ENCODE assay signal across 19 mouse cellular contexts in genomic region chr16:84963527-84963926, GRCm38 (mm10).
A peak's percentile ranks its signal among the peaks of the same experiment; 100 is the strongest.
DNase-seq lines count a peak whose midpoint lies in the region; ATAC-seq and TF ChIP-seq lines count a peak whose summit lies in the region.
"Had no signal": no experiment of that assay in that cellular context is flagged by ENCODE, and none has a peak within 500 bp of the region (broad histone marks: within the 10 kb centered on the region; RNA-seq: fewer than 3 reads in every experiment).

No protein-coding gene starts in this region.

- no peak overlapping the region for H3K9ac ChIP-seq in forebrain, postnatal 0 days
- H3K9ac ChIP-seq in forebrain, embryonic 14.5 days (ENCODE audit: low read length), result no peak overlapping the region
- H3K9ac ChIP-seq: embryonic facial prominence, embryonic 15.5 days; heart, embryonic 12.5 days; intestine, embryonic 15.5 days had no signal

- no peak overlapping the region for H3K4me2 ChIP-seq in forebrain, postnatal 0 days (ENCODE audit: low read depth)
- no peak overlapping the region for H3K4me2 ChIP-seq in forebrain, embryonic 14.5 days (ENCODE audit: low read length)
- H3K4me2 ChIP-seq: embryonic facial prominence, embryonic 15.5 days; heart, embryonic 12.5 days; intestine, embryonic 15.5 days had no signal

- no peak overlapping the region for H3K4me3 ChIP-seq in forebrain, postnatal 0 days (ENCODE audit: low read depth, low read length)
- H3K4me3 ChIP-seq in forebrain, embryonic 14.5 days (ENCODE audit: low read depth, low read length), result no peak overlapping the region
- peak overlapping the region; percentile 7; the same call in 1 of the 2 replicates for H3K4me3 ChIP-seq in layer of hippocampus, adult 2 months
- no peak overlapping the region for H3K4me3 ChIP-seq in cortical plate, adult 2 months (ENCODE audit: insufficient read depth, low read length)
- H3K4me3 ChIP-seq: embryonic facial prominence, embryonic 15.5 days; erythroblast, embryonic 14.5 days; forebrain, embryonic 10.5 days; gastrocnemius, adult 2 months; heart, embryonic 12.5 days; intestine, embryonic 15.5 days had no signal

- H3K27me3 ChIP-seq in forebrain, postnatal 0 days (ENCODE audit: insufficient read depth, low read length), result no peaks in the 10 kb centered on the region
- no peaks in the 10 kb centered on the region for H3K27me3 ChIP-seq in forebrain, embryonic 14.5 days (replicated peaks; ENCODE audit: control insufficient read depth, insufficient read depth, low read length)
- H3K27me3 ChIP-seq: CH12.LX; embryonic facial prominence, embryonic 15.5 days; heart, embryonic 12.5 days; intestine, embryonic 15.5 days had no signal

- no peak for ATAC-seq in forebrain, postnatal 0 days
- ATAC-seq in forebrain, embryonic 14.5 days, result no peak
- ATAC-seq: intestine, embryonic 15.5 days had no signal

- no peak overlapping the region for H3K27ac ChIP-seq in forebrain, postnatal 0 days (ENCODE audit: low read depth, low read length)
- no peak overlapping the region for H3K27ac ChIP-seq in forebrain, embryonic 14.5 days (ENCODE audit: low read depth, low read length)
- peak overlapping the region; percentile 85 for H3K27ac ChIP-seq in layer of hippocampus, adult 2 months
- H3K27ac ChIP-seq in cortical plate, adult 2 months (ENCODE audit: insufficient read depth, low read length), result peak overlapping the region; percentile 69
- H3K27ac ChIP-seq: embryonic facial prominence, embryonic 15.5 days; forebrain, embryonic 10.5 days; gastrocnemius, adult 2 months; intestine, embryonic 15.5 days had no signal

- no peak for TF ChIP-seq CTCF in forebrain, postnatal 0 days (IDR thresholded peaks at IDR 0.05; ENCODE audit: low read depth)
- no peak for TF ChIP-seq CTCF in layer of hippocampus, adult 2 months (conservative IDR thresholded peaks at IDR 0.05)
- no peak for TF ChIP-seq CTCF in cortical plate, adult 2 months (IDR thresholded peaks at IDR 0.05; ENCODE audit: extremely low read depth, insufficient read depth, low read length)

- TF ChIP-seq POLR2A in cortical plate, adult 2 months (IDR thresholded peaks at IDR 0.05; ENCODE audit: extremely low read depth, insufficient read depth, low read length), result no peak

- no peaks in the 10 kb centered on the region for H3K4me1 ChIP-seq in forebrain, postnatal 0 days (ENCODE audit: insufficient read depth)
- H3K4me1 ChIP-seq in forebrain, embryonic 14.5 days (ENCODE audit: control insufficient read depth, insufficient read depth, low read length), result no peaks in the 10 kb centered on the region
- H3K4me1 ChIP-seq in cortical plate, adult 2 months (ENCODE audit: control insufficient read depth, insufficient read depth, low read length), result peaks cover 2% of the 10 kb centered on the region; the same call in 1 of the 2 replicates
- H3K4me1 ChIP-seq: embryonic facial prominence, embryonic 15.5 days; heart, embryonic 12.5 days; intestine, embryonic 15.5 days had no signal

- H3K9me3 ChIP-seq in forebrain, postnatal 0 days (ENCODE audit: low read length), result no peaks in the 10 kb centered on the region
- H3K9me3 ChIP-seq in forebrain, embryonic 14.5 days (replicated peaks; ENCODE audit: control insufficient read depth, low read length), result no peaks in the 10 kb centered on the region
- H3K9me3 ChIP-seq: embryonic facial prominence, embryonic 15.5 days; forebrain, embryonic 10.5 days; heart, embryonic 12.5 days; intestine, embryonic 15.5 days had no signal

- WGBS in forebrain, postnatal 0 days, result 54% methylated on average over 12 of the region's 12 CpGs
- WGBS in forebrain, embryonic 14.5 days, result 58% methylated on average over 12 of the region's 12 CpGs

- peak; percentile 21 for DNase-seq in forebrain, postnatal 0 days
- no peak for DNase-seq in forebrain, embryonic 14.5 days (ENCODE audit: low spot score)
- DNase-seq in layer of hippocampus, adult 2 months (ENCODE audit: low spot score in 2 of 2), result no peak
- no peak for DNase-seq in layer of hippocampus, postnatal 25 days (ENCODE audit: extremely low spot score in 1 of 2, low spot score in 1 of 2)
- peak; percentile 40 for DNase-seq in right cerebral cortex, adult 18-20 months
- DNase-seq in right cerebral cortex, postnatal 10 days (ENCODE audit: low spot score in 2 of 2), result no peak
- DNase-seq: adrenal gland, adult 2 months; adrenal gland, postnatal 25 days; cerebellum, adult 2 months; embryo, embryonic 11 days; gastrocnemius, adult 2 months; gastrocnemius, postnatal 25 days had no signal

- peaks cover 33% of the 10 kb centered on the region for H3K36me3 ChIP-seq in forebrain, postnatal 0 days (ENCODE audit: insufficient read depth)
- H3K36me3 ChIP-seq in forebrain, embryonic 14.5 days (ENCODE audit: control insufficient read depth, insufficient read depth, low read length), result peaks cover 56% of the 10 kb centered on the region
- H3K36me3 ChIP-seq: intestine, embryonic 15.5 days had no signal

Comparison
In these comparisons a context has a peak if more than half of its experiments do, and no peak if none do; other contexts are left out.
1. DNase-seq: peak in forebrain, postnatal 0 days (single experiment) and right cerebral cortex, adult 18-20 months (single experiment); none in forebrain, embryonic 14.5 days (single experiment), layer of hippocampus, adult 2 months (0 of 2), layer of hippocampus, postnatal 25 days (0 of 2) and right cerebral cortex, postnatal 10 days (0 of 2).
2. H3K27ac ChIP-seq: peak in layer of hippocampus, adult 2 months (single experiment) and cortical plate, adult 2 months (single experiment); none in forebrain, postnatal 0 days (single experiment) and forebrain, embryonic 14.5 days (single experiment).